Mouse (Mus musculus) limb, embryonic 15.5 days (tissue): Measurements from ENCODE around the gene Pfkfb2. TPM values are rescaled to one million over a fixed set of nuclear protein-coding genes. Genes with fewer than 3 reads are reported as not detected.

Experiments
- ATAC-seq: fragments of 200-750 bp; cut with Nextera tagmentation; 2 replicates; pipeline ENCODE4 v1.8.0; 2017; ENCODE audit warnings: low read depth, moderate TSS enrichment; ENCODE audit not compliant: insufficient number of reproducible peaks, low FRiP score, low TSS enrichment
- H3K27ac ChIP-seq: fragments of 300-500 bp; sonication (generic); 2 replicates; pipeline ENCODE4 v1.5.1; 2015; ENCODE audit warnings: moderate library complexity, mild to moderate bottlenecking, inconsistent platforms
- H3K27me3 ChIP-seq: fragments of 300-500 bp; sonication (generic); 2 replicates; pipeline ENCODE4 v1.6.1; 2015; ENCODE audit warnings: inconsistent platforms
- H3K36me3 ChIP-seq: fragments of 300-500 bp; sonication (generic); 2 replicates; pipeline ENCODE4 v1.6.1; 2015; ENCODE audit warnings: inconsistent platforms
- H3K4me1 ChIP-seq: fragments of 300-500 bp; sonication (generic); 2 replicates; pipeline ENCODE4 v1.6.1; 2015; ENCODE audit warnings: inconsistent platforms
- H3K4me2 ChIP-seq: fragments of 300-500 bp; sonication (generic); 2 replicates; pipeline ENCODE4 v1.6.1; 2015; ENCODE audit warnings: mild to moderate bottlenecking, inconsistent platforms
- H3K4me3 ChIP-seq: fragments of 300-500 bp; sonication (generic); 2 replicates; pipeline ENCODE4 v1.5.1; 2015; ENCODE audit warnings: mild to moderate bottlenecking, inconsistent platforms
- H3K9ac ChIP-seq: fragments of 300-500 bp; sonication (generic); 2 replicates; pipeline ENCODE4 v1.6.1; 2015; ENCODE audit warnings: inconsistent platforms
- H3K9me3 ChIP-seq: fragments of 300-500 bp; sonication (generic); 2 replicates; pipeline ENCODE4 v1.6.1; 2016; ENCODE audit warnings: inconsistent platforms
- WGBS: fragments of 180-500 bp; shearing (Covaris S2); methylation state at CpG from one replicate; pipeline ENCODE4 v1.1.7; 2015; 5-methylcytosine and 5-hydroxymethylcytosine counted together
- polyA plus RNA-seq: library from polyadenylated mRNA; unstranded; fragments of >200 nt; fragmentation: Nextera tagmentation; extraction: Ambion mirVana; gene quantifications from 2 replicates; pipeline ENCODE4 v1.2.1, GENCODE M21; 2015

The Pfkfb2 gene
- polyA plus RNA-seq, 1 experiment from 2014 or later, result 8.9 TPM

GRCm38 (mm10) chr1:130746819-130747218 is 17.8 kb upstream of the Pfkfb2 start:
- no peak overlapping the region for H3K4me2 ChIP-seq
- H3K9me3 ChIP-seq, result no peaks in the 10 kb centered on the region
- no peaks in the 10 kb centered on the region for H3K4me1 ChIP-seq
- H3K4me3 ChIP-seq, result no peak overlapping the region
- H3K9ac ChIP-seq, result no peak overlapping the region
- no peak for ATAC-seq
- no peaks in the 10 kb centered on the region for H3K36me3 ChIP-seq
- WGBS, result 87% methylated on average over 3 of the region's 3 CpGs
- H3K27me3 ChIP-seq, result no peaks in the 10 kb centered on the region
- no peak overlapping the region for H3K27ac ChIP-seq

GRCm38 (mm10) chr1:130745591-130745990 is 16.5 kb upstream of the Pfkfb2 start:
- Histone ChIP-seq H3K4me2 (no peak overlapping the region), H3K4me3 (no peak overlapping the region), H3K9me3 (no peaks in the 10 kb centered on the region), H3K4me1 (peaks cover 4% of the 10 kb centered on the region; the same call in 1 of the 2 replicates), H3K36me3 (no peaks in the 10 kb centered on the region), H3K9ac (no peak overlapping the region), H3K27ac (no peak overlapping the region), H3K27me3 (no peaks in the 10 kb centered on the region)
- WGBS, result 81% methylated on average over 3 of the region's 3 CpGs
- ATAC-seq, result no peak

GRCm38 (mm10) chr1:130744961-130745360 is 15.9 kb upstream of the Pfkfb2 start:
- WGBS, result 83% methylated on average over 5 of the region's 5 CpGs
- Histone ChIP-seq H3K4me3 (no peak overlapping the region), H3K36me3 (no peaks in the 10 kb centered on the region), H3K9me3 (no peaks in the 10 kb centered on the region), H3K9ac (no peak overlapping the region), H3K27me3 (no peaks in the 10 kb centered on the region), H3K27ac (no peak overlapping the region), H3K4me2 (no peak overlapping the region), H3K4me1 (peaks cover 4% of the 10 kb centered on the region; the same call in 1 of the 2 replicates)
- ATAC-seq, result no peak

- Histone ChIP-seq H3K4me2 (no peak overlapping the region), H3K27me3 (no peaks in the 10 kb centered on the region), H3K36me3 (no peaks in the 10 kb centered on the region), H3K4me3 (no peak overlapping the region), H3K9ac (no peak overlapping the region), H3K9me3 (no peaks in the 10 kb centered on the region), H3K27ac (no peak overlapping the region), H3K4me1 (peaks cover 4% of the 10 kb centered on the region; the same call in 1 of the 2 replicates)
- WGBS, result 69% methylated on average over 2 of the region's 2 CpGs
- no peak for ATAC-seq
Observed at GRCm38 (mm10) chr1:130744217-130744616, 15.2 kb upstream of the Pfkfb2 start.

- H3K4me2 ChIP-seq, result no peak overlapping the region
- H3K27ac ChIP-seq, result no peak overlapping the region
- 85% methylated on average over 1 of the region's 1 CpGs for WGBS
- no peak for ATAC-seq
- peaks cover 4% of the 10 kb centered on the region; the same call in 1 of the 2 replicates for H3K4me1 ChIP-seq
- no peak overlapping the region for H3K4me3 ChIP-seq
- no peak overlapping the region for H3K9ac ChIP-seq
- no peaks in the 10 kb centered on the region for H3K27me3 ChIP-seq
- no peaks in the 10 kb centered on the region for H3K36me3 ChIP-seq
- no peaks in the 10 kb centered on the region for H3K9me3 ChIP-seq
Observed at GRCm38 (mm10) chr1:130743775-130744174, 14.7 kb upstream of the Pfkfb2 start.

- WGBS, result 87% methylated on average over 7 of the region's 7 CpGs
- H3K27me3 ChIP-seq, result no peaks in the 10 kb centered on the region
- no peak overlapping the region for H3K4me3 ChIP-seq
- no peaks in the 10 kb centered on the region for H3K9me3 ChIP-seq
- ATAC-seq, result no peak
- no peak overlapping the region for H3K27ac ChIP-seq
- peaks cover 6% of the 10 kb centered on the region; the same call in 1 of the 2 replicates for H3K4me1 ChIP-seq
- H3K36me3 ChIP-seq, result no peaks in the 10 kb centered on the region
- no peak overlapping the region for H3K9ac ChIP-seq
- no peak overlapping the region for H3K4me2 ChIP-seq
Observed at GRCm38 (mm10) chr1:130742201-130742600, 13.1 kb upstream of the Pfkfb2 start.

GRCm38 (mm10) chr1:130740781-130741720 is 12.0 kb upstream of the Pfkfb2 start:
- Histone ChIP-seq H3K4me2 (no peak overlapping the region), H3K4me1 (peaks cover 6% of the 10 kb centered on the region; the same call in 1 of the 2 replicates), H3K9ac (no peak overlapping the region), H3K36me3 (no peaks in the 10 kb centered on the region), H3K4me3 (no peak overlapping the region), H3K27me3 (no peaks in the 10 kb centered on the region), H3K9me3 (no peaks in the 10 kb centered on the region), H3K27ac (peak overlapping the region; percentile 11; the same call in 1 of the 2 replicates)
- 56% methylated on average over 15 of the region's 15 CpGs for WGBS
- ATAC-seq, result no peak

GRCm38 (mm10) chr1:130740227-130740648 is 11.2 kb upstream of the Pfkfb2 start:
- WGBS, result 54% methylated on average over 4 of the region's 4 CpGs
- H3K4me2 ChIP-seq, result no peak overlapping the region
- ATAC-seq, result no peak
- H3K36me3 ChIP-seq, result no peaks in the 10 kb centered on the region
- H3K9ac ChIP-seq, result no peak overlapping the region
- H3K27ac ChIP-seq, result no peak overlapping the region
- H3K9me3 ChIP-seq, result no peaks in the 10 kb centered on the region
- H3K4me1 ChIP-seq, result peaks cover 6% of the 10 kb centered on the region; the same call in 1 of the 2 replicates
- H3K4me3 ChIP-seq, result no peak overlapping the region
- no peaks in the 10 kb centered on the region for H3K27me3 ChIP-seq

- Histone ChIP-seq H3K9ac (no peak overlapping the region), H3K4me2 (no peak overlapping the region), H3K27me3 (no peaks in the 10 kb centered on the region), H3K4me3 (no peak overlapping the region), H3K4me1 (peaks cover 6% of the 10 kb centered on the region; the same call in 1 of the 2 replicates), H3K36me3 (no peaks in the 10 kb centered on the region), H3K9me3 (no peaks in the 10 kb centered on the region), H3K27ac (no peak overlapping the region)
- ATAC-seq, result no peak
- WGBS, result 78% methylated on average over 3 of the region's 3 CpGs
Observed at GRCm38 (mm10) chr1:130739636-130740035, 10.6 kb upstream of the Pfkfb2 start.

- WGBS, result 62% methylated on average over 3 of the region's 3 CpGs
- Histone ChIP-seq H3K27me3 (no peaks in the 10 kb centered on the region), H3K9me3 (no peaks in the 10 kb centered on the region), H3K4me2 (no peak overlapping the region), H3K4me3 (no peak overlapping the region), H3K9ac (no peak overlapping the region), H3K27ac (no peak overlapping the region), H3K4me1 (peaks cover 6% of the 10 kb centered on the region; the same call in 1 of the 2 replicates), H3K36me3 (no peaks in the 10 kb centered on the region)
- ATAC-seq, result no peak
Observed at GRCm38 (mm10) chr1:130738551-130739106, 9.6 kb upstream of the Pfkfb2 start.

- Histone ChIP-seq H3K4me3 (no peak overlapping the region), H3K36me3 (no peaks in the 10 kb centered on the region), H3K4me1 (peaks cover 6% of the 10 kb centered on the region; the same call in 1 of the 2 replicates), H3K9ac (no peak overlapping the region), H3K27ac (no peak overlapping the region), H3K4me2 (no peak overlapping the region), H3K9me3 (no peaks in the 10 kb centered on the region), H3K27me3 (no peaks in the 10 kb centered on the region)
- WGBS, result 88% methylated on average over 7 of the region's 7 CpGs
- ATAC-seq, result no peak
Observed at GRCm38 (mm10) chr1:130737916-130738315, 8.9 kb upstream of the Pfkfb2 start.

GRCm38 (mm10) chr1:130737411-130737881 is 8.4 kb upstream of the Pfkfb2 start:
- H3K9me3 ChIP-seq, result no peaks in the 10 kb centered on the region
- ATAC-seq, result 0 out of 2 replicates have a peak, but pooled peaks have one; percentile 37
- 28% methylated on average over 11 of the region's 11 CpGs for WGBS
- H3K9ac ChIP-seq, result no peak overlapping the region
- no peaks in the 10 kb centered on the region for H3K36me3 ChIP-seq
- peaks cover 6% of the 10 kb centered on the region; the same call in 1 of the 2 replicates for H3K4me1 ChIP-seq
- H3K4me2 ChIP-seq, result no peak overlapping the region
- no peak overlapping the region for H3K4me3 ChIP-seq
- no peak overlapping the region for H3K27ac ChIP-seq
- no peaks in the 10 kb centered on the region for H3K27me3 ChIP-seq
